Mouse (Mus musculus): Measurements from ENCODE around the gene Prl2c3. TPM values are rescaled to one million over a fixed set of nuclear protein-coding genes. Genes with fewer than 3 reads are reported as not detected.

The Prl2c3 gene
- not detected for polyA plus RNA-seq (2017; shearing (Covaris generic))

DNA sequence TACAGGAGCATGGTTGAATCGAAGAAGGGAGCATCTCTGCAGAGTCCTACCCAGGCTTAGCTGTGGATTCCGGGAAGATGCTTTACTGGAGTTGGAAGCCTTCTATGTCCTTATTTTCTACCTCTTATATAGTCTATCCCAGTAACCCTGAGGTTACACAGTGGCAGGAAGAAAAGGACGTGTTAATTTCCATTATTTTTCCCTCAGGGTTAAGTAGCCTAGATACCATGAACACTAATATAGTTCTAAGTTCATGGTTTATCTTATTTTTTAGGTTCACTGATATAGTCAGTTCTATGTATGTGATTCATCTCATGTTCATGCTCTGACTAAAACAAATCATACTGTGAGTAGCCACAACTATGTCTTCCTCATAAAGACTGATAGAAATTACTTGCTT, at the start of gene Prl2c3:
Gene Prl2c3, minus strand, starts transcription at position 101 of the 400 bp plus-strand sequence.

Other genes starting within 250 kb of the Prl2c3 start
- 9.1 TPM for gene Ero1lb, start 234.2 kb downstream of the Prl2c3 start, polyA plus RNA-seq (2017; shearing (Covaris generic))
- 0.50 TPM for gene Prl2c2, start 205.3 kb upstream of the Prl2c3 start, polyA plus RNA-seq (2017; shearing (Covaris generic))

Measured in CD4-positive, CD25-positive, alpha-beta regulatory T cell, adult 9 weeks (primary cell).